Mouse (Mus musculus): Measurements from ENCODE around the gene Wdr6. TPM values are rescaled to one million over a fixed set of nuclear protein-coding genes. Genes with fewer than 3 reads are reported as not detected.

The Wdr6 gene
- total and polyA plus RNA-seq, 3 experiments = 9.1 to 16.3 (median 14.3) TPM

- DNase-seq (ENCODE audit: extremely low read depth) = peak; percentile 45
- Histone ChIP-seq H3K79me2 (replicated peaks; ENCODE audit: control insufficient read depth, extremely low read depth, insufficient read depth, poor library complexity, severe bottlenecking) (no peaks in the 10 kb centered on the region; the same call in 1 of the 2 replicates), H3K4me3 (replicated peaks in 1 of 3; ENCODE audit: low read depth in 2 of 3, low read length in 2 of 3, poor library complexity in 1 of 3) (no peak overlapping the region), H3K4me2 (ENCODE audit: insufficient read depth, low read depth, poor library complexity, severe bottlenecking) (no peak overlapping the region), H3K36me3 (replicated peaks in 1 of 2; ENCODE audit: control insufficient read depth in 1 of 2, insufficient read depth in 1 of 2, low read length in 1 of 2) (peaks cover 9 to 70% of the 10 kb centered on the region in 2 experiments), H3K27ac (ENCODE audit: insufficient read depth, low read depth) (no peak overlapping the region), H3K9ac (ENCODE audit: insufficient read depth, low read depth) (no peak overlapping the region), H3K27me3 (replicated peaks) (no peaks in the 10 kb centered on the region), H3K9me3 (replicated peaks; ENCODE audit: low read length) (no peaks in the 10 kb centered on the region), H3K4me1 (ENCODE audit: control insufficient read depth in 1 of 2, insufficient read depth in 2 of 2) (peaks cover 4 to 18% of the 10 kb centered on the region in 2 experiments)
- dilution Hi-C loops (cut with MboI; ENCODE audit: extremely low pct_ligation_motif_present, extremely low pct_unique_long_range_greater_than_20kb, low sequenced_read_pairs) = no loop called here
- TF ChIP-seq MAZ (IDR thresholded peaks at IDR 0.05; ENCODE audit: low read depth, low read length) = no peak
- no peak for TF ChIP-seq NRF1 (IDR thresholded peaks at IDR 0.05; ENCODE audit: low read depth, low read length)
- peak; percentile 28 for TF ChIP-seq RAD21 (IDR thresholded peaks at IDR 0.05; ENCODE audit: low read depth, low read length)
- TF ChIP-seq ELF1 (IDR thresholded peaks at IDR 0.05; ENCODE audit: low read depth, low read length) = peak; percentile 79
- TF ChIP-seq CTCF (conservative IDR thresholded peaks at IDR 0.05 in 1 of 2, IDR thresholded peaks at IDR 0.05 in 1 of 2; ENCODE audit: low read depth in 2 of 2, low read length in 2 of 2) = peak in 1 of 2 experiments; percentile 36; a peak in 2 of 4 replicates
- in situ Hi-C loops (cut with MboI; ENCODE audit: low pct_ligation_motif_present, low pct_unique_long_range_greater_than_20kb, low sequenced_read_pairs) = no loop called here
These were observed 10.7 kb upstream of the Wdr6 start for GRCm38 (mm10) chr9:108589229-108589628.

GRCm38 (mm10) chr9:108587571-108588180 lies 9.1 kb upstream of the Wdr6 start:
- no peak overlapping the region for H3K9ac ChIP-seq (ENCODE audit: insufficient read depth, low read depth)
- H3K27ac ChIP-seq (ENCODE audit: insufficient read depth, low read depth) = no peak overlapping the region
- H3K79me2 ChIP-seq (replicated peaks; ENCODE audit: control insufficient read depth, extremely low read depth, insufficient read depth, poor library complexity, severe bottlenecking) = no peaks in the 10 kb centered on the region; the same call in 1 of the 2 replicates
- no peak for DNase-seq (ENCODE audit: extremely low read depth)
- H3K4me3 ChIP-seq (replicated peaks in 1 of 3; ENCODE audit: low read depth in 2 of 3, low read length in 2 of 3, poor library complexity in 1 of 3) = no peak overlapping the region
- TF ChIP-seq MAFK (IDR thresholded peaks at IDR 0.05; ENCODE audit: insufficient replicate concordance, low read length) (no peak), RCOR1 (conservative IDR thresholded peaks at IDR 0.05; ENCODE audit: low read depth, low read length) (no peak), ETS1 (conservative IDR thresholded peaks at IDR 0.05; ENCODE audit: low read depth, low read length) (no peak), CHD1 (IDR thresholded peaks at IDR 0.05; ENCODE audit: low read depth, low read length) (no peak), UBTF (IDR thresholded peaks at IDR 0.05; ENCODE audit: low read depth, low read length) (no peak), EP300 (IDR thresholded peaks at IDR 0.05; ENCODE audit: low read length) (no peak)
- H3K4me1 ChIP-seq (ENCODE audit: control insufficient read depth in 1 of 2, insufficient read depth in 2 of 2) = peaks cover 7 to 28% of the 10 kb centered on the region in 2 experiments
- H3K4me2 ChIP-seq (ENCODE audit: insufficient read depth, low read depth, poor library complexity, severe bottlenecking) = no peak overlapping the region
- H3K9me3 ChIP-seq (replicated peaks; ENCODE audit: low read length) = no peaks in the 10 kb centered on the region
- no peaks in the 10 kb centered on the region for H3K27me3 ChIP-seq (replicated peaks)
- in situ Hi-C loops (cut with MboI; ENCODE audit: low pct_ligation_motif_present, low pct_unique_long_range_greater_than_20kb, low sequenced_read_pairs) (no loop called here), dilution Hi-C loops (cut with MboI; ENCODE audit: extremely low pct_ligation_motif_present, extremely low pct_unique_long_range_greater_than_20kb, low sequenced_read_pairs) (no loop called here)
- H3K36me3 ChIP-seq (replicated peaks in 1 of 2; ENCODE audit: control insufficient read depth in 1 of 2, insufficient read depth in 1 of 2, low read length in 1 of 2) = peaks cover 7 to 72% of the 10 kb centered on the region in 2 experiments

GRCm38 (mm10) chr9:108579344-108579690 lies 778 bp upstream of the Wdr6 start:
- dilution Hi-C loops (cut with MboI; ENCODE audit: extremely low pct_ligation_motif_present, extremely low pct_unique_long_range_greater_than_20kb, low sequenced_read_pairs) = no loop called here
- Histone ChIP-seq H3K36me3 (replicated peaks in 1 of 2; ENCODE audit: control insufficient read depth in 1 of 2, insufficient read depth in 1 of 2, low read length in 1 of 2) (peaks cover 31 to 90% of the 10 kb centered on the region in 2 experiments), H3K4me2 (ENCODE audit: insufficient read depth, low read depth, poor library complexity, severe bottlenecking) (no peak overlapping the region), H3K27ac (ENCODE audit: insufficient read depth, low read depth) (no peak overlapping the region), H3K9me3 (replicated peaks; ENCODE audit: low read length) (no peaks in the 10 kb centered on the region), H3K27me3 (replicated peaks) (no peaks in the 10 kb centered on the region), H3K79me2 (replicated peaks; ENCODE audit: control insufficient read depth, extremely low read depth, insufficient read depth, poor library complexity, severe bottlenecking) (no peaks in the 10 kb centered on the region), H3K9ac (ENCODE audit: insufficient read depth, low read depth) (no peak overlapping the region), H3K4me3 (replicated peaks in 1 of 3; ENCODE audit: low read depth in 2 of 3, low read length in 2 of 3, poor library complexity in 1 of 3) (no peak overlapping the region), H3K4me1 (ENCODE audit: control insufficient read depth in 1 of 2, insufficient read depth in 2 of 2) (peaks cover 9 to 38% of the 10 kb centered on the region in 2 experiments)
- TF ChIP-seq NELFE (IDR thresholded peaks at IDR 0.05; ENCODE audit: low read depth, low read length) (no peak), MAFK (IDR thresholded peaks at IDR 0.05; ENCODE audit: insufficient replicate concordance, low read length) (no peak), HCFC1 (IDR thresholded peaks at IDR 0.05; ENCODE audit: low read depth, low read length) (no peak), ZMIZ1 (IDR thresholded peaks at IDR 0.05; ENCODE audit: low read depth, low read length) (no peak), POLR2A (IDR thresholded peaks at IDR 0.05; ENCODE audit: low read depth, low read length) (no peak), ZKSCAN1 (IDR thresholded peaks at IDR 0.05; ENCODE audit: borderline replicate concordance, low read depth, low read length) (no peak), ETS1 (conservative IDR thresholded peaks at IDR 0.05; ENCODE audit: low read depth, low read length) (no peak), JUND (conservative IDR thresholded peaks at IDR 0.05; ENCODE audit: low read depth, low read length) (no peak), CHD1 (IDR thresholded peaks at IDR 0.05; ENCODE audit: low read depth, low read length) (no peak), SIN3A (IDR thresholded peaks at IDR 0.05; ENCODE audit: low read length) (no peak), CHD2 (IDR thresholded peaks at IDR 0.05; ENCODE audit: low read length) (no peak), GABPA (IDR thresholded peaks at IDR 0.05; ENCODE audit: insufficient replicate concordance, low read depth, low read length) (no peak), PAX5 (IDR thresholded peaks at IDR 0.05; ENCODE audit: low read length) (no peak), POLR2AphosphoS2 (IDR thresholded peaks at IDR 0.05; ENCODE audit: low read depth, low read length) (no peak), BHLHE40 (IDR thresholded peaks at IDR 0.05; ENCODE audit: low read depth, low read length) (no peak), TBP (conservative IDR thresholded peaks at IDR 0.05; ENCODE audit: low read depth, low read length) (no peak), ELF1 (IDR thresholded peaks at IDR 0.05; ENCODE audit: low read depth, low read length) (no peak)
- in situ Hi-C loops (cut with MboI; ENCODE audit: low pct_ligation_motif_present, low pct_unique_long_range_greater_than_20kb, low sequenced_read_pairs) = no loop called here
- DNase-seq (ENCODE audit: extremely low read depth) = no peak

Measured in CH12.LX (cell line).